Mouse (Mus musculus) thymus, adult 2 months (tissue): ENCODE results near the gene Uba7.

Experiments
- CTCF ChIP-seq: fragments of 200-500 bp; IDR thresholded peaks from 2 replicates; pipeline ENCODE4 v1.5.1; 2012; ENCODE audit warnings: mild to moderate bottlenecking, control low read depth, low read length, moderate library complexity, borderline replicate concordance; ENCODE audit not compliant: control insufficient read depth, poor library complexity, insufficient read depth; ENCODE audit errors: extremely low read depth
- POLR2A ChIP-seq: fragments of 200-500 bp; IDR thresholded peaks from 2 replicates; pipeline ENCODE4 v1.6.1; 2012; ENCODE audit warnings: mild to moderate bottlenecking, low read length, control low read depth, moderate library complexity; ENCODE audit not compliant: control insufficient read depth, poor library complexity, insufficient read depth; ENCODE audit errors: extremely low read depth

- no peak for TF ChIP-seq POLR2A
- no peak for TF ChIP-seq CTCF
Observed at GRCm38 (mm10) chr9:107957141-107957540, 18.2 kb upstream of the Uba7 start.
